Mouse (Mus musculus) heart, adult 2 months (tissue): Measurements from ENCODE around the gene St3gal5.

Experiments
- CTCF ChIP-seq: fragments of 200-600 bp; IDR thresholded peaks from 2 replicates; pipeline ENCODE4 v1.8.1; 2022; ENCODE audit warnings: antibody characterized with exemption, mild to moderate bottlenecking, moderate library complexity
- POLR2A ChIP-seq: fragments of 200-500 bp; IDR thresholded peaks from 2 replicates; pipeline ENCODE4 v1.6.1; 2011; ENCODE audit warnings: mild to moderate bottlenecking, low read depth, low read length, control low read depth; ENCODE audit not compliant: insufficient read depth

DNA sequence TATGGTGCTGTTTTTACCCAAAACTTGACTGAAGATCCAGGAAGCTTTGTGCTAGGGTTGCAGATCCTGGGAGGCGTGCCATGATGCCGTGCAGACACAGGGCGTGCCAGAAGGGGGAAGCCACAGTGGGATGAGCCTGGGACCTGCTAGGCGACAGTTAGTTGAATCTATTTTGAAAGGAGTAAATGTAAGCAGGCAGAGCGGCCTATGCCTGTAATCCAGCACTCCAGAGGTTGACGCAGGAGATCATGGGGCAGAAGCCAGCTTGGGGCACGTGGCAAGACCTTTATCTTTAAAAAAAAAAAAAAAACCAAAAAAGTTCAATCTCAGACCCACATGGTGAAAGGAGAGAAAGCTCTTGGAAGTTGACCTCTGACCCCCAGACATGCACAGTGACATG, 55.3 kb downstream of the St3gal5 start:
- TF ChIP-seq CTCF (no peak), POLR2A (no peak)
